27 mouse cellular contexts compared by ENCODE assay signal in genomic region chr9:72996167-72996566, GRCm38 (mm10). TPM values are rescaled to one million over a fixed set of nuclear protein-coding genes. Genes with fewer than 3 reads are reported as not detected.
"Had no signal": no experiment of that assay in that cellular context is flagged by ENCODE, and none has a peak within 500 bp of the region (broad histone marks: within the 10 kb centered on the region; RNA-seq: fewer than 3 reads in every experiment).

No protein-coding gene starts in this region.

- H3K27me3 ChIP-seq: limb, embryonic 13.5 days; liver, embryonic 12.5 days; liver, embryonic 15.5 days; lung, embryonic 15.5 days; midbrain, embryonic 12.5 days; midbrain, embryonic 15.5 days; neural tube, embryonic 12.5 days; neural tube, embryonic 15.5 days; stomach, embryonic 15.5 days had no signal

- H3K4me1 ChIP-seq: limb, embryonic 10.5 days; limb, embryonic 13.5 days; liver, embryonic 12.5 days; lung, embryonic 15.5 days; midbrain, embryonic 12.5 days; midbrain, embryonic 15.5 days; neural tube, embryonic 12.5 days; neural tube, embryonic 15.5 days; stomach, embryonic 15.5 days had no signal

- DNase-seq: kidney, adult 8-10 months; kidney, postnatal 14 days; kidney, postnatal 4 days; layer of hippocampus, adult 9-11 months; liver; lung, adult 18-20 months; lung, postnatal 10 days; lung, postnatal 36 days; right cerebral cortex, adult 18-20 months; right cerebral cortex, postnatal 14 days; right cerebral cortex, postnatal 4 days; spleen, adult 18-20 months; thymus, postnatal 25 days had no signal

- H3K27ac ChIP-seq: limb, embryonic 10.5 days; limb, embryonic 13.5 days; liver, embryonic 12.5 days; liver, embryonic 15.5 days; lung, embryonic 15.5 days; midbrain, embryonic 12.5 days; midbrain, embryonic 15.5 days; neural tube, embryonic 12.5 days; neural tube, embryonic 15.5 days; stomach, embryonic 15.5 days had no signal

- H3K4me3 ChIP-seq: limb, embryonic 10.5 days; limb, embryonic 13.5 days; liver, embryonic 12.5 days; liver, embryonic 15.5 days; lung, embryonic 15.5 days; midbrain, embryonic 12.5 days; midbrain, embryonic 15.5 days; neural tube, embryonic 12.5 days; neural tube, embryonic 15.5 days; stomach, embryonic 15.5 days had no signal

- H3K4me2 ChIP-seq: limb, embryonic 13.5 days; liver, embryonic 12.5 days; liver, embryonic 15.5 days; lung, embryonic 15.5 days; midbrain, embryonic 12.5 days; midbrain, embryonic 15.5 days; neural tube, embryonic 12.5 days; neural tube, embryonic 15.5 days; stomach, embryonic 15.5 days had no signal

- H3K36me3 ChIP-seq: limb, embryonic 10.5 days; limb, embryonic 13.5 days; liver, embryonic 12.5 days; liver, embryonic 15.5 days; lung, embryonic 15.5 days; midbrain, embryonic 12.5 days; stomach, embryonic 15.5 days had no signal

- H3K9ac ChIP-seq: limb, embryonic 13.5 days; liver, embryonic 12.5 days; liver, embryonic 15.5 days; lung, embryonic 15.5 days; midbrain, embryonic 12.5 days; midbrain, embryonic 15.5 days; neural tube, embryonic 12.5 days; neural tube, embryonic 15.5 days; stomach, embryonic 15.5 days had no signal

- ATAC-seq: liver, embryonic 12.5 days; midbrain, embryonic 15.5 days had no signal

- H3K9me3 ChIP-seq: limb, embryonic 10.5 days; limb, embryonic 13.5 days; liver, embryonic 12.5 days; liver, embryonic 15.5 days; lung, embryonic 15.5 days; midbrain, embryonic 12.5 days; midbrain, embryonic 15.5 days; neural tube, embryonic 12.5 days; neural tube, embryonic 15.5 days; stomach, embryonic 15.5 days had no signal

RNA-seq across cellular contexts. Expression of gene Gm44503, which starts 37.5 kb away (rescaled TPM):
- total RNA-seq: left cerebral cortex, adult 18-20 months; megakaryocyte progenitor cell, adult 5-6 weeks had no signal
- polyA plus RNA-seq: kidney, embryonic 16.5 days; limb, embryonic 10.5 days; limb, embryonic 13.5 days; liver, embryonic 15.5 days; lung, embryonic 15.5 days; midbrain, embryonic 12.5 days; midbrain, embryonic 15.5 days; neural tube, embryonic 12.5 days; neural tube, embryonic 15.5 days; stomach, embryonic 15.5 days; thymus, postnatal 0 days had no signal
